Mouse (Mus musculus): Measurements from ENCODE around the gene Gdnf.

The Gdnf gene

DNA sequence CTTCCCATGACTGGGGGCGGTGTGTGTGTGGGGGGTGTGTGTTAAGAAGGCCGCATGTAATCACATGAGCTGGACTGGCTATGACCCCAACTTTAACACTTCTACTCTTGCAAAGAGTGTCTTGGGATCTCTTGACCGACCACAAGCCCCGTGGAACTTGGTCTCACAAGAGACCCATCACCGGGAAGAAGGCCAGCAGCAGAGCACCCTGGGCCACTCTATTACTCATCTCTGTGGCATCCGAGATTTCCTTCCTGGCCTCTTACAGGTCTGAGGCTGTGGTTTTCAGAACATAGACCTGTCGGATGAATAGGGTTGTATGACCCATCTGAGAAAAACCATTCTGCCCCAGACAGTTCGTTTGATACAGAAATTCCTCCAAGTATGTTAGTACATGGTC is 75.9 kb downstream of the Gdnf start:
- no peak for TF ChIP-seq GATA4 (IDR thresholded peaks at IDR 0.05; ENCODE audit: insufficient replicate concordance, low read length)
